Mouse (Mus musculus): Measurements from ENCODE around the gene Zfp978.
"Not testable (repeated sequence)": the region's sequence is repeated elsewhere in the genome, so short reads cannot be mapped to it uniquely, and the experiment has no call there.

Gene Zfp978

DNA sequence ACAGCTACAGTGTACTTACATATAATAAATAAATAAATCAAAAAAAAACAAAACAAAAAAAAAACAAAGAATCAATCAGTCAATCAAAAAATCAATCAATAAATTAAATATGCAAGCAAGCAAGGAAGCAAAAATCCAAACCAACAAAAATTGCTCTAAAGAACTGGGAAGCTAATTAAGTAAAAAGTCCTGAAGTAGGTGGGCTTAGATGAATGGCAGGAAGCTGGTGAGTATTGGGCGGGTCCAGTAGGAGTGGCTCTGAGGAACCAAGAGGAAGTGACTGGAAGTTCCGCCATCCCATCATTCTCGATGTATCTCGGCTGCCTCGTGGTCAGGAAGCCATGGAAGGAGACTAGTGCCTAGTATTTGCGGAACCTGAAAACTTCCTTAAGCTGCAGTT, at the start of gene Zfp978:
Zfp978 (plus strand) TSS at position 301 of the 400 bp plus-strand sequence.
- DNase-seq (ENCODE audit: low spot score) = not testable (repeated sequence)

DNA sequence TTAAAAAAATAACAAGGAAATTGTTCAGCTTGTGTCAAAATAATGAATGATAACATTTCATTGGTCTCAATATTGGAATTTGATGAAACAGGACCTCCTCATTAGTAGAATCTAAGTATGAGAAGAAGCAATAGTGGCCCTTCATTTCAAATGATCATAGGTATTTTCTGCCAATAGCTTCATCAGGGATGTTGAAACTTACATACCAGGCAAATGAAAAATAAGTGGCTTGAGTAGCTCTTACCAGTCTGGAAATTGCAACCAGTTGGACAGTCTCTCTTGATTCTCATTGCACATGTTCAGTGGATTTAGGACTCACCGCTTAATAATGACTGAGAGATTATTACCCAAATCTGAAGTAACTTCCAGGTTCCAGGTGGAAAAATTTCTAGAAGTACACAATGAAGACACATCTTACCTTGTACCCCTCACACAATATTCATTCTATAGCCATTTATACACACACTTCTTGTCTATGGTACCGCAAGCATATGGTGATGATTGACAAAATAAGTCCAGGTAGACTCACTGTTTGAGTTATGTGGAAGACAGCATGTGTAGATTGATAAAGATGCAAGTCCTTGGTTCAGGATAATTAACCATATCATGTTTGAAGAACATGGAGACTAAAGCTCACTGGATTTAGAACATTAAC, 25.9 kb upstream of the Zfp978 start:
- DNase-seq (ENCODE audit: low spot score) = peak; percentile 4

DNA sequence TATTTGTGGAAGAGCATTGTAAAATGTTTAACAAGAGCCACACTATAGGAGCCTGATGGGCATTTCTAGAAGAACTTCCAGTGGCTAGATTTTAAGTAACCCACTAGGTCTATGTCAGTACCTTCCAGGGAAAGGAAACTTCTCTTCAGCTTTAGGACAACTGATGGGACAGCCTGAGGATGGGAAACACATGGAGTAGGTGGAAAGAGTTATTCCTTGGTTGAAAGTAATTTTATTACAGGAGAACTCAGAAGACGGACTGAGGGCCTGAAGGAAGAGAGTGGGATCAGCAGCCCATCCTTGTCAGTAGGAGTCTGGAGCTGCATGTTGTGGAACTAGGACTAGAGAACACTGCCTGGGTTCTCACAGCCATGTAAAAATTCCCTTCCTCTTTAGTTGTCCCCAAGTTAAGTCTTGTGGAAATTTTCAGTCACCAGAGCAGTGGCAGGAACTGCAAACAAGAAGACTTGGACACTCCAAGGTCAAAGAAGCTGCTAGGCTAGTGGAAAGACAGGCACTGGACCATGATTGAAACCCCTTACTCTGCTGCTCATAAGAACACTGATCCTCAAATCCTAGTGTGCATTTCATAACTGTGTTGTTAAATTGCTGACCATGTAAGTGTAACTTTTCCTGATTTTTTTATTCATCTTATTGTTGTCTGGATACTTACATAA, 25.3 kb upstream of the Zfp978 start:
- peak; percentile 3 for DNase-seq (ENCODE audit: low spot score)

DNA sequence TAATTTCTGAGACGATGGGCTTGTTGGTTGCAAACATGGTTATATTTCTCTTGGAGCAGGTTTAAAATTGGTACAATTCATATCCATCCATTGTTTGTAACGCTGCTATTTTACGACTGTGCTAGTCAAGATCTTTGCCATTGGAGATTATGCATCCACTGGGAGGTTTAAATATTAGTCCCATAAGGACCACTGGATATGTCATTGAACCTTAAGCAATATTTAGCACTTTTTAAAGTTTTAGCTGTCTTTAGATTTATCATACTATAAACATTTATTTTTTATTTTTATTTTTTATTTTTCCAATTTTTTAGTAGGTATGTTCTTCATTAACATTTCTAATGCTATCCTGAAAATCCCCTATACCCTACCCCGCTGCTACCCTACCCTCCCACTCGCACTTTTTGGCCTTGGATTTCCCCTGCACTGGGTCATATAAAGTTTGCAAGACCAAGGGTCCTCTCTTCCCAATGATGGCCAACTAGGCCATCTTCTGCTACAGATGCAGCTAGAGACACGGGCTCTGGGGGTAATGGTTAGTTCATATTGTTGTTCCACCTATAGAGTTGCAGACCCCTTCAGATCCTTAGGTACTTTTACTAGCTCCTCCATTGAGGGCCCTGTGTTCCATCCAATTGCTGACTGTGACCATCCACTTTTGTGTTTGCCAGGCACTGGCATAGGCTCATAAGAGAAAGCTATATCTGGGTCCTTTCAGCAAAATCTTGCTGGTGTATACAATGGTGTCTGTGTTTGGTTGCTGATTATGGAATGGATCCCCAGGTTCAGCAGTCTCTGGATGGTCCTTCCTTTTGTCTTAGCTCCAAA, 24.5 kb upstream of the Zfp978 start:
- DNase-seq (ENCODE audit: low spot score) = peak; percentile 4

DNA sequence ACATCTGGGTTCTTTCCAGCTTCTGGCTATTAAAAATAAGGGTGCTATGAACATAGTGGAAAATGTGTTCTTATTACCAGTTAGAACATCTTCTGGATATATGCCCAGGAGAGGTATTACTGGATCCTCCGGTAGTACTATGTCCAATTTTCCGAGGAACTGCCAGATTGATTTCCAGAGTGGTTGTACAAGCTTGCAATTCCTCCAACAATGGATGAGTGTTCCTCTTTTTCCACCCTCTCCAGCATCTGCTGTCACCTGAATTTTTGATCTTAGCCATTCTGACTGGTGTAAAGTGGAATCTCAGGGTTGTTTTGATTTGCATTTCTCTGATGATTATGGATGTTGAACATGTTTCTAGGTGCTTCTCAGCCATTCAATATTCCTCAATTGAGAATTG, 23.6 kb upstream of the Zfp978 start:
- not testable (repeated sequence) for DNase-seq (ENCODE audit: low spot score)

DNA sequence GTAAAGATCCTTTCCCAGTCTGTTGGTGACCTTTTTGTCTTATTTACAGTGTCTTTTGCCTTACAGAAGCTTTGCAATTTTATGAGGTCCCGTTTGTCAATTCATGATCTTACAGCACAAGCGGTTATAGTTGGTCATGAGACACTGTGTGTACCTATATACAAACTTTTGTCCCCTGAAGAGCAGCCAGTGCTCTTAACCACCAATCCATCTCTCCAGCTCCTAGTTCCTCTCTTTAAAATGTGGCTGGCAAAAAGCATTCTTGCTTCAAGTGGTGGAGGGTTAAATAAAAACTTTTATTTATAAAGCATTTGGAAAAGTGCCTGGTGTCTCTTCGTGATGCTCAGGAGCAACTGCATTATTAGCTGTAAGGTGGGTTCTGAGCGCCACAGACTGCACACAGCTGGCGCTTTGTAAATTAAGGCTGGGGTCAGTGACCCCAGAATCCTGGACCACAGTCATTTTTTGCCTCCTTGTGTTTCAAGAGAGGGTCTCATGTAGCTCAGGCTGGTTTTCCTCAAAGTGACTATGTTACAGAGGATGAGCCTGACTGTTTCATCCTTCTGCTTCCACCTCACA, 23.0 kb upstream of the Zfp978 start:
- DNase-seq (ENCODE audit: low spot score) = peak; percentile 3

DNA sequence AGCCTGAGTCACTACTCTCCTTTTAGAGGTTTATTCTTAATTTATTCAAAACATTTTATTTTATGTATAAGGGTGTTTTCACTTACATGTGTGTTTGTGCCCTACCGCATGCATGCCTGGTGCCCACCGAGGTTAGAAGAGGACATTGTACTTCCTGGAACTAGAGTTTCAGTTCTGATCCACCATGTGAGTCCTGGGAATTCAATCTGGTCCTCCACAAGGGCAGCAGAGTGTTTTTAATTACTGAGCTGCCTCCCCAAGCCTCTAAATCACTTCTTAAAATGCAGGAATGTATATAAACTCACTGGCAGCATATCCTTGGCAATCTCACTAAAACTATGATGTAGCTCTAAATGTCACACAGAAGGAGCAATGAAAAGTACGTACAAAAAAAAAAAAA, 22.4 kb upstream of the Zfp978 start:
- not testable (repeated sequence) for DNase-seq (ENCODE audit: low spot score)

DNA sequence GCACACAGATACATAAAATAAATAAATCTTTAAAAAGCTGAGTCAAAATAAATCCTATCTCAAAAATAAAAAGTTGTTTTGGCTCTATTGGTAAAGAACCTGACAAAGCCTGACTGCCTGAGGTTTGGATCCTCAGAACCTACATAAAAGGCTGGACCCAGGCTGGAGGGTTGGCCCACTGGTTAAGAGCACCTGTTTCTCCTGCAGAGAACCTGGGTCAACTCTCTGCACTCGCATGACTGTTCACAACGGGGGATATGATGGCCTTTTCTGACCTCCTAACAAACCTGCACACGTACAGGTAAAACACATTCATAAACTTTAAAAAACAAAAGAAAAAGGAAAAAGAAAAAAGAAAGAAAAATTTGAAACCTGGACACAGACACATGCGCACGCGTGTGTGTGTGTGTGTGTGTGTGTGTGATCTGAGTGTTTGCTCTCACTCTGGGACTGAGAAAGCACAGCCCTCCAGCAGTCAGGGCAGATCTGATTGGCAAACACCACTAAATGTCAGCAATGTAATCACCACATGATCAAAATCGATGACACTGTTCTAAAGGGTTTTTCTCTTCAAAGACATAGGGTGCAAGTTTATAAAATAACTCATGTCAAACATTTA, 21.4 kb upstream of the Zfp978 start:
- DNase-seq (ENCODE audit: low spot score) = not testable (repeated sequence)

DNA sequence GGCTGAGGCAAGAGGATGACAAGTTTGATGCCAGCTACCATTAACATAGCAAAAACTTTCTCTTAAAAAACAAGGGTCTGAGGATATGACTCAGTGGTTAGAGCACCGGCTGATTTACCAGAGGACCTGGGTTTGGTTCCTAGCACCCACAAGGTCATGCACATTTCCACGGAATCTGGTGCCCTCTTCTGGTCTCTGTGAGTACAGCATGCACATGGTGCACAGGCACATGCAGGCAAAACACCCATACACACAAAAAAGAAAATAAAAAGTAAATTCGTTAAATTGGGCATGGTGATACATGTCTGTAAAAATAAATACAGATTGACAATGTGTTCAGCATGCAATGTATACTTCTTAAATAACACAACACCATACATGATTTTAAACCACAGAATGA, 20.9 kb upstream of the Zfp978 start:
- DNase-seq (ENCODE audit: low spot score) = not testable (repeated sequence)

DNA sequence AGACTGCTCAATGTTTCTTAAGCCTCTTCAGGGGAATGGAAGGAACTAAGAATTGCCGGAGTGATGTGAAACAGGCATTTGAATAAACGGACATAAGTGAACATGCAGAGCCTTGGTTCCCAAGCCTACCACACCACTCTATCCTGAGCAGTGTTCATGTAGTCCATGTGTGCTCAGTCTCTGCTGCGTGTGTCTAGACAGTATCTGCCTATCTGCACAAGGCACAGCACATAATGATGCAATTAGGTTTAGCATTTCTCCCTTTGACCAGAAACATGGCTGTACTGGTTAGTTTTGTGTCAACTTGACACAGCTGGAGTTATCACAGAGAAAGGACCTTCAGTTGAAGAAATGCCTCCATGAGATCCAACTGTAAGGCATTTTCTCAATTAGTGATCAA, 20.2 kb upstream of the Zfp978 start:
- DNase-seq (ENCODE audit: low spot score) = not testable (repeated sequence)

DNA sequence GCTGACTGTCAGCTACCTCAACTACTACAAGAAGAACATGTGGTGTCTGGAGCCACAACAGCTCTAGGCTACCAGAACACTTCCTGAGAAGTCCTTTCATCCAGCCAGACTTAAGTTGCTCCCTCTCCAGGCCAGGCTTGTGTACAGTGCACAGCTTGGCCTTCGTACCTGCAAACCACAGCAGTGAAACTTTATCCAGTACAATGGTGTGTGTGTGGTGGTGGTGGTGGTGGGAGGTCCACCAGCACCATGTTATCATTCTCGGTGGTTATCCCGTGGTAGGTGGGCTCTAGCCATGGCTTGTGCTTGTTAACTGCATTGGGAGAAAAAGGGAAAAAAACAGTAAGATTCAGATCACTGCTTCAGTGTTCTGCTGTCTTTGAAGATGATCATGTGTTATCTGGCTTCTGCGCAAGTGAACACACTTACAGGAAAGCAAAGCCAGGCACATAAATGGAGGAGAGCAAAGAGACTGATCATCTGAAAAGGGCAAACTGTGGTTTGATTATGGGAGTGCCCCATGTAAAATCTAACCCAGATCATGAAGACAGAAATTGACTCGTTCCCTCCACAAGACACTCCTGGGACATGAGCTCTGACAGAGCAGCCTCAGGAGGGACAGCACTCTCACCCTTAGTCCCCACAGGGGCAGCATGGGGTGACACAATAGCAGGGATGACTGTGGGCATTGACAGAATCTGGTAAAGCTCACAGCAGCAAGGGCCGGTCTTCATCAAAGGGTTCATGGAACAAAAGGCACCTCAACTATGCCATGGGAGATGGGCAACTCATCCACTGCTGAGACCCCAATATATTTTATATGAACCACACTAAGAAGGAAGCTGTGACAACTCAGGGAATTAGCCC, 17.8 kb upstream of the Zfp978 start:
- peak; percentile 5 for DNase-seq (ENCODE audit: low spot score)

DNA sequence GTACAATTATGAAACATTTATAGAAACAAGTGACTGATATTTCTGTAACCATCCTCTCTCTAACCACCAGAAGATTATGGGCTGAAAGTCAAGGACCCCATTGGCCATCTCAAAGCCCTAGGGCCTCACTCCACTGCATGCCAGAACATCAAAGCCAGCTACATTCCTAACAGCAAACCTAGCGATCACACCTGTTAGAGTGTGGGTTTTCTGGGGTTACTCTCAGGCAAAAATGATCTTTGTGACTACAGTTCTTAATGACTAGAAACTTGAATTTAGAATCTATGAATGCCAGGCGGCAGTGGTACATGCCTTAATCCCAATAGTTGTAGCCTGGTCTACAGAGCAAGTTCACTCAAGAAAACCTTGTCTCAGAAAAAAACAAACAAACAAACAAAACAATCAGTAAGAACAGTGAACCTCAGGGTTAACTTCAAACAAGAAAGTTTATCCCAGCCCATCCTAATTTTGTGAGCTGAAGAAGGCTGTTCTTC, 16.0 kb upstream of the Zfp978 start:
- not testable (repeated sequence) for DNase-seq (ENCODE audit: low spot score)

DNA sequence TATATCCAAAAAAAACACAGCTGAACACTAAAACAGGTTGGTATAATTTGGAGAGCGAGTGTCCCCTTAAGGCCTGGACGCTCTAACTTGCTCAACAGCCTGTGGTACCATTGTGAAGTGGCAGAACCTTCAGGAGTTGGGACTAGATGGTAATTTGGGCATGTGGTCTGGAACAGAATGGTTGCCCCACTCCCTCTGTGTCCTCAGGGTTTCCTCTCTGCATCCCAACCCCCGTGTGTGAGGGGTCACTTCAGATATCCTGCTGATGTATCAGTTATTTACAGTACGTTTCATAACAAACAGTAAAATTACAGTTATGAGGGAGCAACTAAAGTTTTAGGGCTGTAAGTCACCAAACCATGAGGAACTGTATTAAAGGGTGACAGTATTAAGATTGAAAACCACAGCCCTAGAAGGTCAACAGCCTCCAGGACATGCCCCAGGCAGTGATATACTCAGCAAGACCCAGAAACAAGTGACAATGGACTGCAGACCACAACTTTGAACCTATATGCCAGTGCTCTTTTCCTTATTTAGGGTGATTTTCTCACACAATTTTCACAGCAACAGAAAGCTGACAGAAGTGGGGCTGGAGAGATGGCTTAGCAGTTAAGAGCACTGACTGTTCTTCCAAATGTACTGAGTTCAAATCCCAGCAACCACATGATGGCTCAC, 14.6 kb upstream of the Zfp978 start:
- DNase-seq (ENCODE audit: low spot score) = not testable (repeated sequence)

DNA sequence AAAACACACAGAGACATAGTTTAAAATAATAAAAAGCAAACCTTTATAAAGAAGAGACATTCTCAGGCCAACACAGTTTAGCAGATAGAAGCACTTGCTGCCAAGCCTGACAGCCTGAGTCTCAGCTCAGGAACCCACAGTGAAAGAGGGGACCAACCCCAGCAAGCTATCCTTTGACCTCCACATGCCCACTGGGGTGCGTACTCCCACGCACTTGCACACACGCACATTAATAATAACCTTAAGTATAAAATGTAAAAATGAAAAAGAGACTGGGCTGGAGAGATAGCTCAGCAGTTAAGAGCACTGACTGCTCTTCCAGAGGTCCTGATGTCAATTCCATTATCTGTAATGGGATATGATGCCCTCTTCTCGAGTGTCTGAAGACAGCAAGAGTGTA, 13.8 kb upstream of the Zfp978 start:
- DNase-seq (ENCODE audit: low spot score) = not testable (repeated sequence)

DNA sequence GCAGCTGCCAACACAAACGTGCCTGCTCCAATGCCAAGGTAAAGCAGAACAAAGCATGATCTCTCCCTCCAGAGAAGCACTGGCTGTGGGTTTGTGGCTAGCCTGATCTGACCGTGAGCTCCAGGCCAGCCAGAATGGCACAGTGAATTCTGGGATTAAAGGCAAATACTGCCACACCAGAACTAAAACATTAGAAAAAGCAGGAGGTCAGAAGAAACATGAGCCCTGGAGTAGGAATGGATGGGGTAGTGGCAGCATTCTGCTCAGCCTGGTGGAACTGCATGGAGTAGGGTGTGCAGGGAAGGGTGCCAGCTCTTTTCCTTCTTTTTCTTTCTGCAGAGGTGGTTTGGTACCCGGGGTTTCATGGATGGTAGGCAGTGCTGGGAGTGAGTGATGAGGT, 13.2 kb upstream of the Zfp978 start:
- DNase-seq (ENCODE audit: low spot score) = not testable (repeated sequence)

DNA sequence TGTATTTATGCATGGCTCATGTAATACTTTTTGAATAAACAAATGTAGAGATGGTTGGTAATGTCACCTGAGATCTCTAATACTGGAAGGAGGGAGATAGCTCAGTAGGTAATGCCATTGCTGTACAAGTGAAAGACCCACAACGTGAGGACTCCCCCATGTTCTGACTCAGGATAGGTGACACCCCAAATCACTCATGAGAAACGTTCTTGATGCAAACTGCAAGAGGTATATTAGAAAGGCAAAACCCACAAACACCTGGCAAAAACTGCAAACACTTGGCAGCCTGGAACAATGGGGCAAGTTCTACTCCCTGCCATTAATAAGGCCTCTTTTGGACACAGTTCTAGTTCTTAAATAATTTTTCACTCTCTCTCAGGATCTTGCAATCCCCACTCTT, 12.7 kb upstream of the Zfp978 start:
- DNase-seq (ENCODE audit: low spot score) = not testable (repeated sequence)

DNA sequence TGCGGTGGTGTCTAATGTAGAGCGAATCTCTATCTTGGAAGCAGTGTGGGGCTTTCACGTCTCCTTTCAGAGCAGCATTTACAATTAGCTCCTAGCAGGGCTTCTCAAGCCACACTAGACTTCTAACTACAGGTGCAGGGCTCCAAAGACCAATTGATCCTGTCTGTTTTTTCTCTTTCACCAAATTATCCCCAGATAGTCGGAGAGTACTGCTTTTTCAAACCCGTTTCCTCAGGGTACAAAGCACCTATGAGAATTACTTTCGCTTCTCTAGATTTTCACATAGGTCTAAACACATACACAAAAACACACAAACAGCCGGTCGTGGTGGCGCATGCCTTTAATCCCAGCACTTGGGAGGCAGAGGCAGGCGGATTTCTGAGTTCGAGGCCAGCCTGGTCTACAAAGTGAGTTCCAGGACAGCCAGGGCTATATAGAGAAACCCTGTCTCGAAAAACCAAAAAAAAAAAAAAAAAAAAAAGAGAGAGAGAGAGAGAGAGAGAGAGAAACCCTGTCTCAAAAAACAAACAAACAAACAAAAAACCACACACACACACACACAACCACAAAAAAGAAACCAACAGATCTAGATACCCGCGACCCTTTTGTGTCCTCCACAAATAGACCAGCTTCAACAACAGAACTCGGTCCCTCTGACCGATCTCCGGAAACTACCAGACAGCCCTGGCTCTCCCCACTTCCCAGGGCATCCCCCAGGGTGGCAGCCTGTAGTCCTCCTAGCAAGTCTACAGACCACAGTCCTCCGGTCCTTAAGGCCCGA, 12.0 kb upstream of the Zfp978 start:
- DNase-seq (ENCODE audit: low spot score) = not testable (repeated sequence)

DNA sequence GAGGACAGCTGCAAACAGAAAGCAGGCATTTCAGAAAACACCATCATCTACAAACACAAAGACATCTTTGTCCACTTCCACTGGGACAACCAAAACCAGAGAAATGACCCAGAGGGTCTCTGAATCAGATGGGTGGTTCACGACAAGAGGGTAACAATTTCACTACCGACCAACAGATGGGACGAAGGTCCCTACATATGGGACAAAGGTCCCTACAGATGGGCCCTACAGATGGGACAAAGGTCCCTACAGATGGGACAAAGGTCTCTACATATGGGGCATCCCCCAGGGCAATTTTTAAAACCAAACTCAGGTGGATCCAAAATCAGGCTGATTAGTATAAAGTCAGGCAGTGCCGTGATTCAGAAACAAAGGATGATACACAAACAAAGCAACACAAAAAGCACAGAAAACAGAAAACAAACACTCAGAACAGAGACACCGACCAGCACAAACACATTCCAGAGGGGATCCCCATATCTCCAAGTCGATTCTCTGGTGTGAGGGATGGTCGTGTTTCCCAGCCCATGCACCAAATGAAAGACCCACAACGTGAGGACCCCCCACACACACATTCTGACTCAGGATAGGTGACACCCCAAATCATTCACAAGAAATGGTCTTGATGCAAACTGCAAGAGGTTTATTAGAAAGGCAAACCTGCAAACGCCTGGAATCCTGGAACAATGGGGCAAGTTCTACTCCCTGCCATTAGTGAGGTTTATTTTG, 11.3 kb upstream of the Zfp978 start:
- not testable (repeated sequence) for DNase-seq (ENCODE audit: low spot score)

DNA sequence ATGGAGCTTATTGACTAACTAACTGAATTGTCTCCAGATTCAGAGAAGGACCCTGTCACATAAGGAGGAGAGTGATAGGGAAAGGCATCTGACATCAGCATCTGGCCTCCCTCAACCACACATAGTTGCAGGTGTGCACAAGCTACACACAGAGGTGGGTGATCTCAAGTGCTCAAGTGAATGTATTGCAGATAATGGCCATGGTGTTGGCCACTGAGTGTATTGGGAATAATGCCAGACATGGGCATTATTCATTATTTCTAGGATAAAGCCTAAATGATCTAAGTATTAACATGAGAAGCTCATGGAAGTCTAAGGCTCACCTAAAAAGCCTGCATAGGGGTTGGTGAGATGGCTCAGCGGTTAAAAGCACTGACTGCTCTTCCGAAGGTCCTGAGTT, 10.6 kb upstream of the Zfp978 start:
- not testable (repeated sequence) for DNase-seq (ENCODE audit: low spot score)

Data from embryo, embryonic 10 days (tissue).